Mouse (Mus musculus) right cerebral cortex, postnatal 4 days (tissue): ENCODE results near the gene Cblb.

Experiments
- DNase-seq: peaks from one replicate; pipeline ENCODE4 v3.0.0-alpha.2; 2022

The Cblb gene

GRCm38 (mm10) chr16:52038821-52039220 is 7.8 kb downstream of the Cblb start:
- no peak for DNase-seq

GRCm38 (mm10) chr16:52040937-52041336 is 9.9 kb downstream of the Cblb start:
- DNase-seq, result no peak

- DNase-seq, result no peak
These were observed 11.8 kb downstream of the Cblb start for GRCm38 (mm10) chr16:52042667-52043379.

GRCm38 (mm10) chr16:52043380-52044117 is 12.5 kb downstream of the Cblb start:
- no peak for DNase-seq

- no peak for DNase-seq
These were observed 13.5 kb downstream of the Cblb start for GRCm38 (mm10) chr16:52044518-52044917.

GRCm38 (mm10) chr16:52044985-52045384 is 14.0 kb downstream of the Cblb start:
- no peak for DNase-seq

GRCm38 (mm10) chr16:52046464-52046863 is 15.4 kb downstream of the Cblb start:
- no peak for DNase-seq

GRCm38 (mm10) chr16:52051106-52051505 is 20.1 kb downstream of the Cblb start:
- DNase-seq, result no peak

- no peak for DNase-seq
These were observed 21.7 kb downstream of the Cblb start for GRCm38 (mm10) chr16:52052734-52053133.

GRCm38 (mm10) chr16:52055236-52055635 is 24.2 kb downstream of the Cblb start:
- DNase-seq, result no peak

GRCm38 (mm10) chr16:52056164-52056563 is 25.1 kb downstream of the Cblb start:
- no peak for DNase-seq

- no peak for DNase-seq
These were observed 26.3 kb downstream of the Cblb start for GRCm38 (mm10) chr16:52057335-52057734.

- DNase-seq, result no peak
These were observed 28.5 kb downstream of the Cblb start for GRCm38 (mm10) chr16:52059535-52059934.

- no peak for DNase-seq
These were observed 29.2 kb downstream of the Cblb start for GRCm38 (mm10) chr16:52060100-52060719.

GRCm38 (mm10) chr16:52061015-52061481 is 30.0 kb downstream of the Cblb start:
- no peak for DNase-seq

GRCm38 (mm10) chr16:52064309-52065105 is 33.5 kb downstream of the Cblb start:
- DNase-seq, result no peak

- DNase-seq, result no peak
These were observed 36.8 kb downstream of the Cblb start for GRCm38 (mm10) chr16:52067632-52068516.

GRCm38 (mm10) chr16:52068517-52068874 is 37.5 kb downstream of the Cblb start:
- DNase-seq, result no peak

- DNase-seq, result no peak
These were observed 38.6 kb downstream of the Cblb start for GRCm38 (mm10) chr16:52069648-52070047.

GRCm38 (mm10) chr16:52070128-52070527 is 39.1 kb downstream of the Cblb start:
- DNase-seq, result no peak

GRCm38 (mm10) chr16:52071290-52071689 is 40.3 kb downstream of the Cblb start:
- DNase-seq, result no peak

- DNase-seq, result no peak
These were observed 40.8 kb downstream of the Cblb start for GRCm38 (mm10) chr16:52071766-52072209.
